Mouse (Mus musculus) lung, adult 2 months (tissue): Measurements from ENCODE around the gene Nek5. TPM values are rescaled to one million over a fixed set of nuclear protein-coding genes. Genes with fewer than 3 reads are reported as not detected.
A peak's percentile ranks its signal among the peaks of the same experiment; 100 is the strongest.

Experiments
- DNase-seq: peaks from one replicate; pipeline ENCODE4 v3.0.0; 2022
- H3K4me1 ChIP-seq: fragments of 200-500 bp; 2 replicates; pipeline ENCODE4 v1.6.1; 2011; ENCODE audit warnings: low read length; ENCODE audit not compliant: control insufficient read depth, insufficient read depth
- H3K4me3 ChIP-seq: fragments of 200-500 bp; replicated peaks from 2 replicates; pipeline ENCODE3; 2011; ENCODE audit warnings: low read depth, mild to moderate bottlenecking, control low read depth, low read length; ENCODE audit errors: extremely low read depth
- CTCF ChIP-seq: fragments of 200-500 bp; IDR thresholded peaks from 2 replicates; pipeline ENCODE4 v1.5.1; 2011; ENCODE audit warnings: mild to moderate bottlenecking, low read length, control low read depth; ENCODE audit not compliant: insufficient read depth
- POLR2A ChIP-seq: fragments of 200-500 bp; IDR thresholded peaks from 2 replicates; pipeline ENCODE4 v1.6.1; 2011; ENCODE audit warnings: low read depth, mild to moderate bottlenecking, control low read depth, low read length, borderline replicate concordance; ENCODE audit errors: extremely low read depth
- WGBS: fragments of 180-500 bp; shearing (Covaris S2); methylation state at CpG from one replicate; pipeline ENCODE4 v1.1.7; 2018; 5-methylcytosine and 5-hydroxymethylcytosine counted together
- polyA plus RNA-seq: library from polyadenylated mRNA; depleted of rRNA; stranded (reverse); fragments of >200 nt; gene quantifications from 2 replicates; pipeline ENCODE4 v1.2.3, GENCODE M21; 2012; rRNA removed

Gene Nek5
- polyA plus RNA-seq, 1 experiment: 4.2 TPM

GRCm38 (mm10) chr8:22028973-22029372 is 95.9 kb downstream of the Nek5 start:
- 69% methylated on average over 3 of the region's 3 CpGs for WGBS
- Histone ChIP-seq H3K4me1 (no peaks in the 10 kb centered on the region), H3K4me3 (no peak overlapping the region)
- TF ChIP-seq POLR2A (no peak), CTCF (peak; percentile 31; the same call in 1 of the 2 replicates)
- DNase-seq: no peak

GRCm38 (mm10) chr8:22025241-22025640 is 99.6 kb downstream of the Nek5 start:
- DNase-seq: no peak
- H3K4me1 ChIP-seq: no peaks in the 10 kb centered on the region
- TF ChIP-seq POLR2A (no peak), CTCF (no peak)
- 50% methylated on average over 4 of the region's 4 CpGs for WGBS
- H3K4me3 ChIP-seq: no peak overlapping the region

Other genes with a start within 250 kb of the Nek5 start
- not detected in 2 replicates for gene Defb9, start 239.6 kb downstream of the Nek5 start, polyA plus RNA-seq
- not detected in 2 replicates for gene Defb11, start 218.6 kb downstream of the Nek5 start, polyA plus RNA-seq
- not detected in 2 replicates for gene Defb15, start 192.3 kb downstream of the Nek5 start, polyA plus RNA-seq
- gene Defb35, start 186.7 kb downstream of the Nek5 start, polyA plus RNA-seq: not detected in 2 replicates
- gene Defb13, start 178.3 kb downstream of the Nek5 start, polyA plus RNA-seq: not detected in 2 replicates
- gene Fam90a1a, start 166.3 kb downstream of the Nek5 start, polyA plus RNA-seq: not detected in 2 replicates
- gene Ccdc70, start 155.3 kb downstream of the Nek5 start, polyA plus RNA-seq: not detected in 2 replicates
- gene Atp7b, start 64.7 kb downstream of the Nek5 start, polyA plus RNA-seq: 20.0 and 21.5 TPM in 2 replicates
- gene Alg11, start 64.3 kb downstream of the Nek5 start, polyA plus RNA-seq: 3.8 and 5.7 TPM in 2 replicates
- gene Nek3, start 41.4 kb upstream of the Nek5 start, polyA plus RNA-seq: 0.88 and 1.5 TPM in 2 replicates
- gene Ckap2, start 60.8 kb upstream of the Nek5 start, polyA plus RNA-seq: 0.20 and 1.3 TPM in 2 replicates
- 10.1 and 14.6 TPM in 2 replicates for gene Vps36, start 67.8 kb upstream of the Nek5 start, polyA plus RNA-seq
- gene Thsd1, start 102.3 kb upstream of the Nek5 start, polyA plus RNA-seq: 23.1 and 25.5 TPM in 2 replicates
- gene Tpte, start 158.4 kb upstream of the Nek5 start, polyA plus RNA-seq: not detected in 2 replicates